Mouse (Mus musculus) E14TG2a.4 (cell line): ENCODE measurements around the gene Mbtd1.

Source experiments
- CTCF ChIP-seq: conservative IDR thresholded peaks from 2 replicates; pipeline ENCODE4 v1.5.1; 2014; ENCODE audit warnings: low read length
- NANOG ChIP-seq: IDR thresholded peaks from 2 replicates; pipeline ENCODE4 v1.6.1; 2014; ENCODE audit warnings: borderline replicate concordance, low read length, mixed read lengths

DNA sequence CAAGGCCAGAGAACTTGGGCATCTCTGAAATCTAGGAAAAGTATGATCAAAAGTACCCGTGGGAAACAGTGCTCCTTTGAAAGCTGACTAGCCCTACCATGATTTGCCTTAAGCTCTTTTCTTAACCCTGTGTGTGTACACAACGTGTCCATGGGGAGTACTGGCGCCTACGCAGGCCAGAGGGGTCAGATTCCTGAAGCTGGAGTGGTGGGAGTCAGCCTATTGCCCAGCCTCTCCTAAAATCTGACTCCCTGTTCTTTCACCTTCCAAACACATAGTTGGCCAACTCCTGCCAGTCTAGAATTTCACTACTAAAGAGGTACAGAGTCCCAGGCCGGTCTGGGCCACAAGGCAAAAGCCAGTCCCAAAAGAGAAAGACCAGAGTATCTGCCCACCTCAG, 66.7 kb downstream of the Mbtd1 start:
- no peak for TF ChIP-seq CTCF
- no peak for TF ChIP-seq NANOG
